Mouse (Mus musculus) CH12.LX (cell line): ENCODE measurements around the gene Gipr. TPM values are rescaled to one million over a fixed set of nuclear protein-coding genes. Genes with fewer than 3 reads are reported as not detected.
"Not testable (repeated sequence)": the region's sequence is repeated elsewhere in the genome, so short reads cannot be mapped to it uniquely, and the experiment has no call there.

ENCODE experiments used
- DNase-seq: peaks from one replicate; pipeline ENCODE4 v3.0.0-alpha.2; 2013; ENCODE audit errors: extremely low read depth
- H3K27ac ChIP-seq: 2 replicates; pipeline ENCODE4 v1.5.1; 2012; ENCODE audit warnings: low read depth, mild to moderate bottlenecking, control low read depth, moderate library complexity; ENCODE audit not compliant: insufficient read depth
- H3K27me3 ChIP-seq: replicated peaks from 2 replicates; pipeline ENCODE3; 2012; ENCODE audit warnings: inconsistent platforms
- H3K36me3 ChIP-seq, 2 experiments: replicated peaks in 1 of 2; 2 replicates each; pipeline versions ENCODE3 to v1.6.1; 2012; ENCODE audit warnings: inconsistent platforms in 1 of 2, low read length in 1 of 2, mild to moderate bottlenecking in 1 of 2, mixed read lengths in 1 of 2, moderate library complexity in 1 of 2; ENCODE audit not compliant: control insufficient read depth in 1 of 2, insufficient read depth in 1 of 2
- H3K4me1 ChIP-seq, 2 experiments: 2 replicates each; pipeline ENCODE4 v1.6.1; 2012; ENCODE audit warnings: inconsistent platforms in 1 of 2, moderate library complexity in 1 of 2; ENCODE audit not compliant: insufficient read depth in 2 of 2, control insufficient read depth in 1 of 2
- H3K4me2 ChIP-seq: 2 replicates; pipeline ENCODE4 v1.6.1; 2012; ENCODE audit warnings: low read depth, mild to moderate bottlenecking, control low read depth; ENCODE audit not compliant: poor library complexity, insufficient read depth, severe bottlenecking
- H3K4me3 ChIP-seq, 3 experiments: fragments of 150-350 bp in 1 of 3; sonication (generic) in 1 of 3; replicated peaks in 1 of 3; 2 replicates each; pipeline versions ENCODE3 to v1.5.1; 2011 to 2012; ENCODE audit warnings: low read depth in 2 of 3, low read length in 2 of 3, mild to moderate bottlenecking in 2 of 3, moderate library complexity in 2 of 3, control low read depth in 1 of 3, improper control_type of control experiment in 1 of 3, inconsistent platforms in 1 of 3, mixed read lengths in 1 of 3; ENCODE audit not compliant: poor library complexity in 1 of 3
- H3K79me2 ChIP-seq: replicated peaks from 2 replicates; pipeline ENCODE4 v1.6.1; 2012; ENCODE audit warnings: mild to moderate bottlenecking, moderate library complexity; ENCODE audit not compliant: control insufficient read depth, poor library complexity, insufficient read depth, severe bottlenecking; ENCODE audit errors: extremely low read depth
- H3K9ac ChIP-seq: 2 replicates; pipeline ENCODE4 v1.6.1; 2012; ENCODE audit warnings: low read depth, mild to moderate bottlenecking, control low read depth, moderate library complexity; ENCODE audit not compliant: insufficient read depth
- H3K9me3 ChIP-seq: replicated peaks from 2 replicates; pipeline ENCODE3; 2012; ENCODE audit warnings: low read length, inconsistent platforms, mixed read lengths
- BHLHE40 ChIP-seq: IDR thresholded peaks from 2 replicates; pipeline ENCODE4 v1.6.1; 2011; ENCODE audit warnings: mild to moderate bottlenecking, low read depth, low read length, improper control_type of control experiment
- CHD1 ChIP-seq: IDR thresholded peaks from 2 replicates; pipeline ENCODE4 v1.6.1; 2012; ENCODE audit warnings: low read depth, low read length, improper control_type of control experiment, inconsistent platforms
- CTCF ChIP-seq, 2 experiments: IDR thresholded peaks in 1 of 2; conservative IDR thresholded peaks in 1 of 2; 2 replicates each; pipeline ENCODE4 v1.5.1; 2011 to 2012; ENCODE audit warnings: low read depth in 2 of 2, low read length in 2 of 2, improper control_type of control experiment in 1 of 2, inconsistent platforms in 1 of 2, mild to moderate bottlenecking in 1 of 2, moderate library complexity in 1 of 2
- ELF1 ChIP-seq: IDR thresholded peaks from 2 replicates; pipeline ENCODE4 v1.6.1; 2014; ENCODE audit warnings: low read depth, mild to moderate bottlenecking, inconsistent platforms, low read length, improper control_type of control experiment
- GABPA ChIP-seq: IDR thresholded peaks from 2 replicates; pipeline ENCODE4 v1.6.1; 2012; ENCODE audit warnings: low read depth, low read length, improper control_type of control experiment, inconsistent platforms; ENCODE audit not compliant: insufficient replicate concordance
- HCFC1 ChIP-seq: IDR thresholded peaks from 2 replicates; pipeline ENCODE4 v1.6.1; 2012; ENCODE audit warnings: low read depth, mild to moderate bottlenecking, inconsistent platforms, low read length, improper control_type of control experiment
- JUND ChIP-seq: conservative IDR thresholded peaks from 2 replicates; pipeline ENCODE4 v1.6.1; 2011; ENCODE audit warnings: low read depth, low read length, improper control_type of control experiment
- MAX ChIP-seq: IDR thresholded peaks from 2 replicates; pipeline ENCODE4 v1.6.1; 2011; ENCODE audit warnings: low read length, improper control_type of control experiment
- POLR2AphosphoS2 ChIP-seq: IDR thresholded peaks from 2 replicates; pipeline ENCODE4 v1.6.1; 2011; ENCODE audit warnings: low read depth, low read length, improper control_type of control experiment
- RAD21 ChIP-seq: IDR thresholded peaks from 2 replicates; pipeline ENCODE4 v1.6.1; 2011; ENCODE audit warnings: low read depth, mild to moderate bottlenecking, low read length, improper control_type of control experiment, moderate library complexity
- RCOR1 ChIP-seq: conservative IDR thresholded peaks from 2 replicates; pipeline ENCODE4 v1.6.1; 2012; ENCODE audit warnings: low read depth, mild to moderate bottlenecking, inconsistent platforms, low read length, improper control_type of control experiment
- SIN3A ChIP-seq: IDR thresholded peaks from 2 replicates; pipeline ENCODE4 v1.6.1; 2012; ENCODE audit warnings: low read length, improper control_type of control experiment, inconsistent platforms
- SMC3 ChIP-seq: IDR thresholded peaks from 2 replicates; pipeline ENCODE4 v1.6.1; 2011; ENCODE audit warnings: low read depth, low read length, improper control_type of control experiment
- USF1 ChIP-seq: IDR thresholded peaks from 2 replicates; pipeline ENCODE4 v1.6.1; 2014; ENCODE audit warnings: low read depth, mild to moderate bottlenecking, inconsistent platforms, low read length, improper control_type of control experiment
- USF2 ChIP-seq: conservative IDR thresholded peaks from 2 replicates; pipeline ENCODE4 v1.6.1; 2011; ENCODE audit warnings: low read depth, low read length, improper control_type of control experiment
- ZKSCAN1 ChIP-seq: IDR thresholded peaks from 2 replicates; pipeline ENCODE4 v1.6.1; 2012; ENCODE audit warnings: low read depth, inconsistent platforms, low read length, improper control_type of control experiment, borderline replicate concordance
- ZNF384 ChIP-seq: IDR thresholded peaks from 2 replicates; pipeline ENCODE4 v1.6.1; 2012; ENCODE audit warnings: low read depth, low read length, improper control_type of control experiment, inconsistent platforms
- dilution Hi-C: fragments of 300-500 bp; cut with MboI; formaldehyde crosslinking; loops from 2 replicates; pipeline ENCODE4 v1.14.3; 2020; ENCODE audit warnings: low sequenced_read_pairs; ENCODE audit not compliant: extremely low pct_unique_long_range_greater_than_20kb, extremely low pct_ligation_motif_present
- in situ Hi-C: fragments of 300-500 bp; cut with MboI; formaldehyde crosslinking; loops from 3 replicates; pipeline ENCODE4 v1.14.3; 2019; ENCODE audit warnings: low sequenced_read_pairs, low pct_ligation_motif_present, low pct_unique_long_range_greater_than_20kb, mixed read lengths
- polyA plus RNA-seq: library from polyadenylated mRNA; unstranded; fragments of >175 nt; gene quantifications from 2 replicates; pipeline ENCODE4 v1.2.1, GENCODE M21; 2012; ENCODE audit warnings: low read depth; ENCODE audit not compliant: insufficient read length
- total RNA-seq, 2 experiments: library from RNA; depleted of rRNA; stranded (reverse); fragments of 300-350 nt in 1 of 2; fragments of >200 nt in 1 of 2; gene quantifications; 2 replicates each; pipeline ENCODE4 v1.2.3; 2012 to 2014

Gipr gene
- total and polyA plus RNA-seq, 3 experiments: 0.04 to 0.11 TPM; not detected in 1

DNA sequence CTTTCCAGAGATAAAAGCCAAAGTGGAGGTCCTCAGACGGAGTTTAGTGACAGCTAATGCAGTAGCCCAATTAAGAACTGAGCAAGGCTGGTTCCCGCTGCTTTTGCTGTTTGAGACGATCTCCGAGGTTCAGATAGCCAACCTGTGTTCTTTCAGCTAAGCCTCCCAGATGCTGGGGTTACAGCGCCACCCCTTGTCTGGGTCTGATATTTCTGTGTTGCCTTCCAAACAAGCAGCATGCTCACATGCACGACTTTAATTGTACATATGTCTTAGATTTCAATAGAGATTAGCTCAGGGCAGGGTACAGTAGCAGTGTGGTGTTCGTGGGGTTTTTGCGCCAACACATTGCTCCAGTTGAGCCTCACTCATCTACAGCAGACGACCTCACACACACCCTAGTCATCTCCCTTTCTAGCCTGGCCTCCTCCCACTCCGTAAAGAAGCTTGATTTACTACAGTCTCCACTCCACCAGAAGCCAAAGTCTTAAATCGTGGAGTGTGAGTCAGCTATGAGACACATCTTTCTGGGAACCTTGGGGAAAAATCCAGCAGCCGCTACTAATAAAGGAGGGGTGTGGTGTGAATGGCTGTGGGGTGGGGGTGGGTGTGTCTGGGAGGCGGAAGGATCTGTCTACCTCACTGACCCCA, 10.0 kb downstream of the Gipr start:
- H3K9me3 ChIP-seq: no peaks in the 10 kb centered on the region
- peaks cover 31 to 75% of the 10 kb centered on the region in 2 experiments for H3K36me3 ChIP-seq
- no peaks in the 10 kb centered on the region for H3K27me3 ChIP-seq
- in situ Hi-C loops: no loop called here
- no peak overlapping the region for H3K4me3 ChIP-seq
- peaks cover 6 to 20% of the 10 kb centered on the region in 2 experiments for H3K4me1 ChIP-seq
- TF ChIP-seq CTCF (conservative IDR thresholded peaks at IDR 0.05 in 1 of 2, IDR thresholded peaks at IDR 0.05 in 1 of 2; ENCODE audit: low read depth in 2 of 2, low read length in 2 of 2) (peak in 1 of 2 experiments; percentile 48; a peak in 2 of 4 replicates), USF2 (no peak), SMC3 (no peak), HCFC1 (no peak), BHLHE40 (no peak), GABPA (no peak), CHD1 (no peak), USF1 (no peak), JUND (no peak), POLR2AphosphoS2 (no peak), MAX (no peak), RAD21 (peak; percentile 24), RCOR1 (no peak)
- DNase-seq: no peak
- H3K27ac ChIP-seq: no peak overlapping the region
- H3K79me2 ChIP-seq: peaks cover 3% of the 10 kb centered on the region; the same call in 1 of the 2 replicates
- H3K9ac ChIP-seq: no peak overlapping the region
- dilution Hi-C loops: no loop called here
- no peak overlapping the region for H3K4me2 ChIP-seq

DNA sequence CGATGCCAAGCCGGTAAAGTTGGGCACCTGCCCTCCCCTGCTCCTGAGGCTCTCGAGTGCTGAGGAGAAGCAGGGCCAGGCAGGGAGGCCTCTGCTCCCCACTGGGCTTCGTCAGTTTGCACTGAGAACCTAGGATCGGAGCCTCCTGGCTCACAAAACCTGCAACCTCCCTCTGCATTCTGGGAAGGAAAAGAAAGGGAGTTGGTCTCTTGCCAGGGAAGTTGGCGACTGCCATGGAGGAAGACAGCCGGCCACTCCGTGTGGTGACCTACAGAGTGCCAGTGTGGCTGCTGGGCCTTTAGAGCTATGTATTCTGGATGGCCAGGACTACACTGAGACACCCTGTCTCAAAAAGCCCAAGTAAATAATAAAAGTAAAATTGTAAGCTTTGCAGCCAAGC, 11.1 kb downstream of the Gipr start:
- TF ChIP-seq USF2 (no peak), ELF1 (no peak), ZNF384 (no peak), SIN3A (no peak), ZKSCAN1 (no peak), CTCF (conservative IDR thresholded peaks at IDR 0.05 in 1 of 2, IDR thresholded peaks at IDR 0.05 in 1 of 2; ENCODE audit: low read depth in 2 of 2, low read length in 2 of 2) (no peak)
- H3K4me1 ChIP-seq: peaks cover 11 to 27% of the 10 kb centered on the region in 2 experiments
- peaks cover 15% of the 10 kb centered on the region for H3K79me2 ChIP-seq
- H3K36me3 ChIP-seq: peaks cover 31 to 79% of the 10 kb centered on the region in 2 experiments
- H3K9ac ChIP-seq: no peak overlapping the region
- no peaks in the 10 kb centered on the region for H3K27me3 ChIP-seq
- H3K27ac ChIP-seq: no peak overlapping the region
- H3K4me2 ChIP-seq: no peak overlapping the region
- in situ Hi-C loops: no loop called here
- H3K4me3 ChIP-seq: no peak overlapping the region
- dilution Hi-C loops: no loop called here
- H3K9me3 ChIP-seq: no peaks in the 10 kb centered on the region
- no peak for DNase-seq

DNA sequence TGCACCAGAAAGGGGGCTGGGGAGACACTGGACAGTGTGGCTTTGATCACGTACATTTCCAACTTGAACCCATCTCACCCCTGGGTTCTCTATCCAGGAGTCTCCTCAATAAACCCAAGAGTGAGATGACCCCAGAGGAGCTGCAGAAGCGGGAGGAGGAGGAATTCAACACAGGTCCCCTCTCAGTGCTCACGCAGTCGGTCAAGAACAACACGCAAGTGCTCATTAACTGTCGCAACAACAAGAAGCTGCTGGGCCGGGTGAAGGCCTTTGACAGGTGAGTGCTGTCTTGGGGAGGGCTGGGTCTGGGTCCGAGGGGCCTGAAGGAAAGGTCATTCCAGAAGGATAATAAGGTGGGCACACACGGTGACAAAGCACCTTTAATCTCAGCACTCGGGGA, 14.8 kb downstream of the Gipr start:
- in situ Hi-C loops, H3K9me3 ChIP-seq, H3K4me2 ChIP-seq, H3K27ac ChIP-seq, H3K27me3 ChIP-seq, dilution Hi-C loops, DNase-seq: not testable (repeated sequence)
- Histone ChIP-seq H3K36me3 (peaks cover 40 to 65% of the 10 kb centered on the region in 2 experiments), H3K4me1 (peaks cover 6 to 39% of the 10 kb centered on the region in 2 experiments), H3K79me2 (peaks cover 15% of the 10 kb centered on the region), H3K4me3 (peak overlapping the region in 1 of 3 experiments; percentile 62), H3K9ac (0 out of 2 replicates have a peak overlapping the region, but pooled peaks have one; percentile 97)
